Mouse (Mus musculus) adrenal gland, postnatal 25 days (tissue): ENCODE data around the gene Ybey. TPM values are rescaled to one million over a fixed set of nuclear protein-coding genes. Genes with fewer than 3 reads are reported as not detected.

ENCODE experiments used
- DNase-seq: peaks from one replicate; pipeline ENCODE4 v3.0.0; 2021; ENCODE audit warnings: mixed read lengths
- long read RNA-seq: library from polyadenylated mRNA; stranded (forward); transcript quantifications from one replicate; pipeline ENCODE4 v2.0.0, GENCODE M21; 2021
- total RNA-seq: library from RNA; stranded (reverse); gene quantifications from 2 replicates; pipeline ENCODE4 v1.2.3, GENCODE M21; 2021

Gene Ybey
- total RNA-seq = 3.4 and 4.5 TPM in 2 replicates
- long read RNA-seq, full-length matches to known transcripts = 4 of 7 reads
- long read RNA-seq, partial matches to known transcripts = 2 of 7 reads
- long read RNA-seq, other reads (novel, unspliced or antisense) = 1 of 7 reads

DNA sequence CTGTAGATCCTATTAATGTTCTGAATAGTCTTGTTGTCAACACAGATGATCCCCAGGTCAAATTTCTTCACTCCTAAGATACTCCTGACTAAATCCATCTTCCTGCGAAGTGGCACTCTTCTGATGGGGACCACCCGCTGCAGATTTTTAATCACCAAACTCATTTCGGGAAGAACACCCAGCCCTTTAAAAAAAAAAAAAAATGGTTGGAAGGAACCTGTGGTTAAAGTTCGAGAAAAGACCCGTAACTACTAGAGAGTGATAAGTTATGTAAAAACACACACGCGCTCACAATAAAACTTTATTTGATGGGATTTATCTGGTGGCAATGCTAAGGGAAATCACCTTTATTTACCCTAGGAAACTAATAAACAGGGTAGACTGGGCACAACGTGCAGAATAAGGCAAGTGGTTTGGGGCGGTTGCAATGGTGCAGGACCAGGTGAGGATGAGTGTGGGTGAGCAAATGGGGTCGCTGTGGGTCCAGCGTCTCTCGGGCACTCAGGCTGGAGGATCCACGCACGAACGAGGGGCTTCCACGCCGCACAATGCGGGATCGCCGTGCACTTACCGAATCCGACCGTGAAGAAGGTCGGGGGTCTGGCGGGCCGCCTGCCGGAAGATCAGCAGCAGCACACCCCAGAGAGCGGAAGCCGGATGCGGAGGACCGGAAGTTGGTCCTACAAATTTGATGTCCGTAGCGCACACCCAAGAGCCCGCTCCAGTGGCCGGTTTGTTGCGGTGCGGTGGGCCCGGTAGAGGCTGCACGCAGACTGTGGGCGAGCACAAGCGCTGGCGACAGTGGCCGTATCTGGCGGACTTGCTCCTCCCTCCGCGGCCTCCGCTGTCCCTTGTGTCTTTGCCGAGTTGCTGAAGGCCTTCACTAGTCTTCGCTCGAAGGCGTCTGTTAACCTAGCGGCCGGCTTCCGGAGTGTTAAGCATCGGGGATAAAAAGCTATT lies at the start of gene Ybey, which contains the start of gene Mcm3ap:
Gene Ybey, minus strand, starts transcription at position 912 of the 960 bp plus-strand sequence.
Gene Mcm3ap, plus strand, starts transcription at position 725 of the 960 bp plus-strand sequence.
- peak; percentile 87 for DNase-seq

DNA sequence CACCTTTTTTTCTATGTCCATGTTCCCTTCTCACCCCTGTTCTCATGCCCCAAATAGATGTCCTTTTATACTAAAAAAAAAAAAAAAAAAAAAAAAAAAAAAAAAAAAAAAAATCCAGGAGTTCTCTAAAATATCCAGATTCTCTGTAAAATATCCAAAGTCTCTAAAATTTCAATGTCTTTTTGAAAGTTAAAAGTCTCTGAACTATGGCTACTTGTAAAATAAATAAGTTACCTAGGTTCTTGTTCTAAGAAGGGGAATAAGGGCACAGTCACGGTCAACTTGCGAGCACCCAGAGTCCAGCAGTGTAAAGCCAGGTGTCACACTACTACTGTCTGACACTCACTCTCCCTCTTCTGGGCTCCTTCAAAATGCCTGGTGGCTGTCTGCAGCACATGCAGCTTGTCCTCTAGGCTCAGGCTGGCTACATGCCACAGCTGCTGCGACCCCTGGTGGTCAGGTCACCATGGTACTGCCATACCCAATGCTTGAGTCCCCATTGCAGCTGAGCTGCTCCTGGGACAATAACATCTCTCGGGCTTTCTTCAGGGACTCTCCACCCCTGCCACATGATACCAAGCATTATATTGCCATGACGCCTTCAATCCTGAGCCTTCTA lies 44.2 kb upstream of the Ybey start:
- DNase-seq = peak; percentile 76

DNA sequence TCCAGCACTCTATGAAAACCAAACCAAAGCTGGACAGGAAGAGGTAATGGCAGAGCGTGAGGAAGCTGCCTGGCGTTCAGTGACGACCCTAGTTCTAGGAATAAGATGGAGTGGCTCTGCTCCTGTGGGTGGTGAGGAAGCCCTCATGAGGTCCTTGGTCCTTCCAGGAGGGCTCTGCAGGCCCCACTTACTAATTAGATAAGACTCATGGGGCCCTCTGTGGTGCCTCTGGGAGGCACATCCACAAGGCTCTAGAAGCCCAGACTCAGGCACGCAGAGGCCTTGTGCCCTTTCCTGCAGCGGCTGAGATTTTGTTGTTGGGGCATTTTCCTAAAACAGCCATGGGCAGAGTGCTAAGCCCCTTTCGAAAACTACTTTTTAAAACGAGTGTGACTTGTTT lies 37.0 kb upstream of the Ybey start:
- no peak for DNase-seq

DNA sequence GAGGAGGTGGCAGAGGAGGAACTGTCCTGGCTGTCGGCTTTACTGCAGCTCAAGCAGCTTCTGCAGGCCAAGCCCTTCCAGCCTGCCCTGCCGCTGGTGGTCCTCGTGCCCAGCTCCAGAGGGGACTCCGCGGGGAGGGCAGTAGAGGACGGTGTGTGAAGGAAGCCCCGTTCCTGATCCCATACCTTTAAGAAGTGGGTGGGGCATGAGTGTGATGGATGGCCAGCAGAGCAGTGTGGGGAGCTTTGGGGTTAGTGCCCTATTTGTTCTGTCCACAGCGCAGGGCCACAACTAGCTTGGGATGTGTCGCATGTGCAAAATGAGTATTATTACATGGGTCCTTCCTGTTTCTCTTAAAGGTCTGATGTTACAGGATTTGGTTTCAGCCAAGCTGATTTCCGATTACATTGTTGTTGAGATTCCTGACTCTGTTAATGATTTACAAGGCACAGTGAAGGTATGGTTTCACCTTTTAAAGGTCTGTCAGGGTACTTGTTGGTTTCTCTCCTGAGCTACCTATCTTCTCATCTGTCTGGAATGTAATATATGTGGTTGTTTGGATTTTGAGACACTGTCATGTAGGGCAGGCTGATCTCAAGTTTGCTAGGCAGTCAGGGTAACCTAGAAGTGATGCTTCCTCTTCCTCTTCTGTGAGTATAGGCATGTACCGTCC lies 35.5 kb upstream of the Ybey start:
- DNase-seq = no peak

DNA sequence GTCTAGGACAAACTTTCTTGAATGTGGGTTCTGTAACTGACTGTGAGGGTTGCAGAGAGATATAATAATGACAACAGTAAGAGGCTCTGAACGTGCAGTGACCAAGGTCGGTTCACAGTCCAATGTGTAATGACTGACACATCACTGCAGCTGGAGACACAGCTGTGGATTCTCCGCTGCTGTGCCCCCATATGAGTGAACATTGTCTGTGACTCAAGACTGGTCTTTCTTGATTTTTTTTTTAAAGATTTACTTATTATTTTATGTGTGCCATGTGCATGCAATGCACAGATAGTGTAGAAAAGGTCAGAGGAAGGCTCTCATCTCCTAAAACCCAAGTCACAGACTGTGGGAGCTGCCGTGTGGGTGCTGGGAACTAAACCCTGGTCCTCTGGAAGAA lies 28.6 kb upstream of the Ybey start:
- no peak for DNase-seq

DNA sequence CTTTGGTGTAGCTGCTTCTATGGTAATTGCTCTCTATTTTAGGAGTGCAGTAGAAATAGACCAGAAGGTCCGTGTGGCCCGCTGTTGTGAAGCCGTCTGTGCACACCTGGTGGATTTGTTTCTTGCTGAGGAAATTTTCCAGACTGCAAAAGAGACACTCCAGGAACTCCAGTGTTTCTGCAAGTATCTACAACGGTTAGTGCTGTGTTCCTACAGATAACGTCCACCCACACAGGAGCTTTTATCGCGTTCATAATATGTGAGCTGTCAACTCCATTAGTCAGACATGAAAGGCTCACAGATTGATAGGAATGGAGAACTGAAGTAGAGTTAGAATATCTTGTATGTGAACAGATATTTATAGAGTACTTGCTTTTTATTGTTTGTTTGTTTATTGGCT lies 27.5 kb upstream of the Ybey start:
- no peak for DNase-seq

DNA sequence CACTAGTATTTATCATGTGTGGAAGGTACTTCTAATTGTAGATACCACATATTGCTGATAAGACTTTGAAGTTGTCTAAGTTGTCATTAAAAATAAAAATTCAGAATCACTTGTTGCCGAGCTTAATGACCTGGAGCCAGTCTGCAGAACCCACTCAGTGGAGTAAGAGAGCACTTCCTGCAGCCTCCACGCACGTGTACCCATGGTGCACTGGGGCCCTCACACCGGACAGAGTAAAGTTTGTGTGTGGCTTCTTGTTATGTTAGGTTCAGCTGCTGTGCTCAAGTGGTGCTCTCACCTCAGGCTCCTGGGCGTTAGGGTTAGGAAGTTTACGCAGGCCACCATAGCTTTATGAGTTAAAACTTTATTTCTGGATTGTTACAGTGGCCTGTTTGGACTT lies 26.6 kb upstream of the Ybey start:
- no peak for DNase-seq

DNA sequence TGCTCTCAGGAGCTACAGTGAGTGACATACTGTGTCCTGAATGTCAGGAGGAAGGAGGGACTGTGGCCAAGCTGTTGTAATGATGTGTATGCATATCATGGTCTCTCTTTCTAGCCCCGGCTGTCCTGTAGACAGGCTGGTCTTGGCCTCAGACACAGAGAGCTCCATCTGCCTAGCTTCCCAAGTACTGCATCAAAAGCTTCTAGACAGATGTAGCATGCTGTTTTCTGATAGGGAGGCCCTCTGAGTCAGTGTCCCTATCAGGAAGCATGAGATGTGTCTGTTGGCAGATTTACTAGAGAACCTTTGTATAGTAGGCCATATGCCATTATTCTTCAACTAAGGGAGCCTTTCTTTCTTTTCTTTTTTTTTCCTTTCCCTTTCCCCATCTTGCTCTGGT lies 24.6 kb upstream of the Ybey start:
- DNase-seq = no peak

DNA sequence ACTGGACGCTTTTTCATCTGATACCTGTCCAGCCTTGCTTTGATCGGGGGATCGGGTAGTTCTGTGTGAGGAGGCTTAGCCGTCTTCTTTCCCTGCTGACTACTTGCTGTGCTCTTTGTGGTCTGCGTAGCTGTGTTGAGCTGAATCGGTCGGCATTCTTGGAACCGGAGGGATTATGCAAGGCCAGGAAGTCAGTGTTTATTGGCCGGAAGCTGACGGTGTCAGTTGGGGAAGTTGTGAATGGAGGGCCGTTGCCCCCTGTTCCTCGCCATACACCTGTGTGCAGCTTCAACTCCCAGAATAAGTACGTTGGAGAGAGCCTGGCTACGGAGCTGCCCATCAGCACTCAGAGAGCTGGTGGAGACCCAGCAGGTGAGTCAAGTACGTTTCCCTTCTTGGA lies 20.3 kb upstream of the Ybey start:
- DNase-seq = no peak

DNA sequence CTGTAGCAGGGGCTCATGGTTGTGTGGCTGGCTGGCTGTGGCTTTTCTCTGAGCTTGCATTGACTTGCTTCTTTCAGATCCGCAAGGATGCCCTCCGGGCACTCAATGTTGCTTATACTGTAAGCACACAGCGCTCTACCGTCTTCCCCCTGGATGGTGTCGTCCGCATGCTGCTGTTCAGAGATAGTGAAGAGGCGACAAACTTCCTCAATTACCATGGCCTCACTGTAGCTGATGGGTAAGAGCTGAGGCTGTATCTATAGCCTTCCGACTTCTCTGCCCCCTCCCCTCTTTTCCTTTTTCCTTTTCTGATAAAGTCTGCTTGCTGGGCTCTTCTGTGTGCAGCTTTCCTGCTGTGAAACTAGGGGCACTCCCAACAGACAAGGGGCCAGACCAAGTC lies 19.4 kb upstream of the Ybey start:
- no peak for DNase-seq

DNA sequence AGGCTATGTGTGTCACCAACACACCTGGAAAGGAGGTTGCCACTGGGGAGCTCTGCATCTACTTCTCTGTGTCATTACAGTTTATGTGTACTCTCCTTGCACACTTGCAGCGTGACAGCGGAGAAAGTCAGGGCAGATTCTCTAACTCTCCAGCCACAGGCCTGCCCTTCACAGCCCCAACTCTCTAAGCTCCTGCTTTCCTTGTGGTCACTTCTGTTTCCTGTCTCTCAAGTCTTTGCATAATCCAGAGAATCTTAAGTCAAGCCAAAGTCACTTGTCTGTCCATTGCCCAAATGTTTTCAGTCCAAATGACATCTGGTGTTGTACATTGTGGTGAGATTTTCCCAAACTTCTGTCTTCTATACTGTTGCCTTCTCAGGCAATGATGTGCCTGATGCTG lies 17.4 kb upstream of the Ybey start:
- DNase-seq = no peak

DNA sequence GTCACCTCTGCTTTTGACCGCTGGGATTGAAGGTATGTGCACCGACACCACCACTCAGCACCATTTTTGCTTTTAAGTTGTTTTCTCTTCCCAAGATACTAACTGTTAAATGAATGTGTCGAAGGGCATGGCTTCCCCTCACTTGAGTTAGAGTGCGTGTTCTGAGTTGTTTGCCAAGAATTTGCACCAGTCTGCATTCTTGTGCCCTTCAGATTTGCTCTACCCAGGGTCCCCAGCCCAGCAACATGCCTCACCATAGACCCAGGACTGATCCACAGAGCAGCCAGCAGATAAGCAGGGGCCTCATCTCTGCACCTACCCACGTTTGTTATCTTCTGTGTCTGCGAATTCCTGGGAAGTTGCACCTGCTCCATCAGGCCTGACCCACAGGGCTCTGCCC lies 12.6 kb upstream of the Ybey start:
- no peak for DNase-seq

DNA sequence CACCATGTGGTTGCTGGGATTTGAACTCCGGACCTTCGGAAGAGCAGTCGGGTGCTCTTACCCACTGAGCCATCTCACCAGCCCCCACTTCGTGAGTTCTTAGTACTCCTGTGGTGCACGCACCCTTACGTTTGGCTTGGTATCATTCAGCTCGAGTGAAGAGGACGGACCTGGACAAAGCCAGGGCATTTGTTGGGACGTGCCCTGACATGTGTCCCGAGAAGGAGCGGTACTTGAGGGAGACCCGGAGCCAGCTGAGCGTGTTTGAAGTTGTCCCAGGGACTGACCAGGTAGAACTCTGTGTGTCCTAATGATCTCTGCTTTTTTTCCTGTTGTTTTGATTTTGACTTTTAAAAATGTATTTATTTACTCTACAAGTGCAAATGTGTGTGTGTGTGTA lies 11.9 kb upstream of the Ybey start:
- no peak for DNase-seq

DNA sequence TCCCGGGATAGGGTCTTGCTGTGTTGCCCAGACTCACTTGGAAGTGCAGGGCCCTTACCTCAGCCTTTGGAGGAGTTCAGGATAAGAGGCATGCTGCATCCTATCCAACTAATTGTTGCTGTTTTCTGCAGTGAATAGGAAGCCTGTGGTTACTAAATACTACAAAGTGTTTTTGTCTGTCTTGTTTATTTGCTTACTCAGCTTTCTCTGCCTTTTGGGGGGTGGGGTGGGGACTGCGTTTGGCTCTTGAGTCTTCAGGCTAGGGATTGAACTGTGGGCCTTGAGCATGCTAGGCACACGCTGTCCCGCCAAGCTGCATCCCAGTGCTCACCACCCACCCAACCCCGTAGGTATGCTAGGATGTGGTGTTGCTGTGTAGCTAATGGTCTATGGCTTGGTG lies 4.8 kb upstream of the Ybey start:
- no peak for DNase-seq

DNA sequence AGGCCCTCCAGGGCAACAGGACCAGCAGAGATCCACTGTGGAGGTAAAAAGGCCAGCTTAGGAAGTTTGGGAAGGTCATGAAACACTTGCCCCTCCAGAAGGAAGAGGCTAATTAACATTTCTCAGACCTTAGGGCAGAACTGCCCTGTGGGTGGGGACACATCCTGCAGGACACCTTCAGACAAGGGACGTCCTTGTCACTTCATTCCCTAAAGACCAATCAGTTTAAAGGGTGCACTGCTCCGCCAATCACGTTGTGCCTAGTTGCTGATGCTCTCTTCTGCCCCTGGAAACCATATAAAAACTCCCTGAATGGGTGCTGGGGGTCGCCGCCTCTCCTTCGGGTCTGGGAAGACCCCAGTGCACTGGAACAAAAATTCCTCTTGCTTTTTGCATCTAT lies 6.2 kb downstream of the Ybey start:
- no peak for DNase-seq

DNA sequence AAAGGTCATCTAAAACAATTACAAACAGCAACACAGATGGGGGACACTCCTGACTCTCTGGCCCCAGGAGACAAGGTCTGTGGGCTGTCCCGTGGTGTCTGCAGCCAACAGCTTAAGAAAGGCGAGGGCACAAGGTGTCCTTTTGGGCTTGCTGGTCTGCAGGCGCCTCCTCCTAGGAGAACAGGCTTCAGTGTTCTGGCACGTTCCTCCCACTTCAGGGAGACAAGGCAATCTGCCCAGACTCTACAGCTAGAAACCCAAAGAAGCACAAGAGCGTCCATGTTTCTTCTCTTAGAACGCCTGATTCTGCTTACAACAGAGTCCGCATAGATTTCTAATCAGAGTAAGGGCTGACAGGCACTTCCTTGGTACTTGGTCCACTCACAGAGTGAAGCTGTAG lies 6.6 kb downstream of the Ybey start:
- DNase-seq = no peak

DNA sequence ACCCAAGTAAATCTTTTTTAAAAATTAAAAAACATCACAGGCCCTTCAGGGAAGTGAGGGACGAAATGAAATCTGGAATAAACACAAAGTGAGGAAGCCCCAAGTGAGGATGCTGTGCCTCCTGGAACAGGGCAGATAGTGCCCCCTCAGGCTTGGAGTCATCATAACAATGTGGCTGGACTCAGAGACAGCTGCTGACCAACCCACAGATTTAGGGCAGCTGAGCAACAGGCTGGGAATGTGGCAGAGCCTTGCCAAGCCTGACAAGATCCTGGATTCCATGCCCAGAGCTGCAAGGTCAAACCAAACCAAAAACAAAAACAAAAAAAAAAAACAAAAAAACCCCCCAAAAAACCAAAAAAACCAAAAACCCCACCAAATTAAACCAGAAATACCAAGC lies 7.7 kb downstream of the Ybey start:
- DNase-seq = peak; percentile 20

DNA sequence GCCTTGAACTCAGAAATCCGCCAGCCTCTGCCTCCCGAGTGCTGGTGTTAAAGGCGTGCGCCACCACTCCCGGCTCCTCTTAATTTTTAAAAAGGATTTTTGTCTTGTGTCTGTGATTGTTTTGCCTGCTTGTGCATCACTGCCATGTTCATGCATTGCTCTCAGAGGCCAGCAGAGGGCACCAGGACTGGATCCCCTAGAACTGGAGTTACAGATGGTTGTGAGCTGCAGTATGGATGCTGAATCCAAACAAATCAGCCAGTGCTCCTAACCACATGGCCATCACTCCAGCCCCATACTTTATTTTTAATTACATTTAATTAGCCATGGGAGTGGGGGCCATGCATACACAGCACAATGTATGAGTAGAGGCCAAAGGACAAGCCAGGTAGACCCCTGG lies 13.6 kb downstream of the Ybey start:
- DNase-seq = peak; percentile 62

DNA sequence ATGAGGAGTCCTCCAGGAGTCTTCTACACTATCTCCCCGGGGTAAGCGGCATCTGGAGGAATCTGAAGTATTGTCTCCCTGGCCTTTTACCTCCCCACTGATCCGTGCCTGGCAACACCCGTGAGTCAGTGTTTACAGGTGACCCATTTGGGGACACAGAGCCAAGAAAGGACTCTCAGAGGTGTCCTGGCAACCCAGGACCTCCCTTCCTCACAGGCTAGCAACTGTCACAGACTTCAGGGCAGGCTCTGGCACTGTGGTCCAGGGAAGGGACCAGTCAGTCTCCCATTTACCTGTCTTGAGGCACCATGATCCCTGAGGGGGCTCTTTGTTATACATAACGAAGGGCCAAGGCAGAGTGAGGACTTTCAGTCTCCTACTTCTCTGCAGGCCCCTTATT lies 20.1 kb downstream of the Ybey start, which contains the start of gene 2610028H24Rik:
Gene 2610028H24Rik, plus strand, starts transcription at position 231 of the 400 bp plus-strand sequence.
- DNase-seq = no peak

DNA sequence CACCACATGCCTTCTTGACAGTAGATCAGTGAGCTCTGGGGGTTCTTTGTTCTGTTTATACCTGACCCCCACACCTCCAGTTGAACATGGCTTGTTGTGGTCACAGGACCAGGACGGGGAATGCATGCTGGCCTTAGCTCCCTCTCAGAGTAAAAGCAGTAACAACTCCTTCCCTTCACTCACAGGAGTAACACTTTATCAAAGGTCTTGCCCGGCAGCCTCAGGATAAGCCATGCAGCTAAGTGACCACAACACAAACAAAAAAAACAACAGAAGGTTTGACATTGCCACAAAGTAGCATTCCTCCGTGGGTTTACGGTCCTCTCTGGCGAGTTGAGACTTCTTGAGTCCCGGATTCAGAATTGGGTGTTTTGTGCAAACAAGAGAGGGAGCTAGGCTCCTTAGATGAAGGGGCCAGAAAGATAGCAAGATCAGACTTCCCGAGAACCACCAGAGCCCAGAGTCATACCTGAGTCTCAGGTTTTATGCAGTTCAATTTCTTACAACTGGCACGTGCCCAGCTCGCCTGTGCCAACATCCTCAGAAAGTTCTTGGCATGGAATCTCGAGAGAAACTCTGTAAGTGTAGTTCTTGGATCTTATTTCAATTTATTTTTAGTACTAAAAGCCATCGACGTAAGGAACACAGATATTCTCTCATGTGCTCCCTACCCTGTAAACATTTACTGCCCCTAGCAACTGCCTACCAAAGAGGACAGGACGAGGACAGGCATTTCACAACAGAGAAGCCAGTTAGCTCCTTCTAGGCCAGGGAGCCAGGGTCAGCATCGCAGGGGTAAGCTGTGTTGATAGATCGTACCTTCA lies 21.3 kb downstream of the Ybey start:
- no peak for DNase-seq

DNA sequence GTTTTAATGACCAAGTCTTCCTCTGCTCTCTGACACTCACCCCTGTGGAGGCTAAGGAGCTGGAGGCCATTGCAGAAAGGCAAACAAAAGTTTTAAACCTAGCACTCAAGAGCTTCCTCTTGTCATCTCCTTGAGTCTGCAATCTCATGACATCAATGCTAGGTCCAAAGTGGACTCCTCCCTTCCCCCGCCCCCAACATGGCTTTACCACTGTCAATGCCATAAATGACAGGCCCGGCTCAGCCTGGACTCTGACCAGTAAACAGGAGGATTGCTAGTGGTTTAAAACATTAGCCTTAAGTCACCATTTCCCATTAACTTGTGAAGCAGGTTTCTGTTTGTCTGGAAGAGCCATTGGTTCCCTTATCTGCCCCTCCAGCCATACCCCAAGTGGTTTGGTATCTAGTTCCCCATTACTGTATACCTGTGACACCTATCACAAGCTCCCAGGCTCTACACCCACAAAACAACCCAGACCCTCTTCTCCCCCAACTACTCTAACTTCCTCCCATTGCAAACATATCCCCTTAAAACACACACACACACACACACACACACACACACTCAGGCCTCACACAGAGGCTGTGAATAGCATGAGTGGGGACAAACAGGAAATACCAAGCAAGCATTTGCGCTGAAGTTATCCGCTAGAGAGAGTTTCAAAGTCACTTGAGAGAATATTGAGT lies 22.8 kb downstream of the Ybey start:
- DNase-seq = no peak
